In the genomic region with DNA sequence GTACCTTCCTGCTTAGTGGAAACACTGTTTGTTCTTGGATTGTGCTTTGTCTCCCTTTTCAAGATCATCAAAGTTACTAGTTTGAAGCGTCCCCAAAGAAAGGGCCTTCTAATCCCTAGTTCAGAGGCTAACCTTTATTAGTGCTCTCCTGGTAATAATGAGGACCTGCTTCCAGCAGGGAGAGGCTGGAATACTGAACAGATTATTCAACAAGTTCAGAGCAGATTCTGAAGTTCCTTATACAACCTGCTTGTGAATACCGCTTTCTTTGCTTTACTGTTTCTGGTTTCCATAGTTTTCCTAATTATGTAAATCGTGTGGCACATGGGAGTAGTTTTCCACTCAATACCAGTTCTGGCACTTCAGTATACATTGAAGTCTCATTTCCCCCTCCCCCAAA, we compare ENCODE assay signal across 21 mouse cellular contexts.
DNase-seq lines count a peak whose midpoint lies in the region; ATAC-seq and TF ChIP-seq lines count a peak whose summit lies in the region.
"Had no signal": no experiment of that assay in that cellular context is flagged by ENCODE, and none has a peak within 500 bp of the region (broad histone marks: within the 10 kb centered on the region; RNA-seq: fewer than 3 reads in every experiment).

No protein-coding gene starts in this region.

- no peak overlapping the region for H3K4me3 ChIP-seq in forebrain, embryonic 10.5 days
- H3K4me3 ChIP-seq in forebrain, embryonic 15.5 days, result no peak overlapping the region
- no peak overlapping the region for H3K4me3 ChIP-seq in midbrain, embryonic 11.5 days (ENCODE audit: low read depth, low read length)
- no peak overlapping the region for H3K4me3 ChIP-seq in midbrain, postnatal 0 days (ENCODE audit: low read depth, low read length)
- no peak overlapping the region for H3K4me3 ChIP-seq in forebrain, embryonic 14.5 days (ENCODE audit: low read depth, low read length)
- H3K4me3 ChIP-seq: embryonic facial prominence, embryonic 12.5 days; embryonic facial prominence, embryonic 15.5 days; hindbrain, embryonic 12.5 days; hindbrain, embryonic 15.5 days had no signal

- no peak overlapping the region for H3K4me2 ChIP-seq in forebrain, embryonic 15.5 days (replicated peaks)
- no peak overlapping the region for H3K4me2 ChIP-seq in midbrain, embryonic 11.5 days
- no peak overlapping the region for H3K4me2 ChIP-seq in midbrain, postnatal 0 days (ENCODE audit: low read depth, low read length, poor library complexity, severe bottlenecking)
- no peak overlapping the region for H3K4me2 ChIP-seq in forebrain, embryonic 14.5 days (ENCODE audit: low read length)
- H3K4me2 ChIP-seq: embryonic facial prominence, embryonic 12.5 days; embryonic facial prominence, embryonic 15.5 days; heart, embryonic 11.5 days; hindbrain, embryonic 12.5 days; hindbrain, embryonic 15.5 days had no signal

- ATAC-seq in forebrain, embryonic 15.5 days (replicated peaks), result no peak
- ATAC-seq in midbrain, embryonic 11.5 days (ENCODE audit: low FRiP score), result peak; percentile 45
- no peak for ATAC-seq in midbrain, postnatal 0 days (ENCODE audit: low FRiP score)
- ATAC-seq in forebrain, embryonic 14.5 days, result peak; percentile 45; the same call in 1 of the 2 replicates
- ATAC-seq: Patski had no signal

- no peak for TF ChIP-seq CTCF in midbrain, postnatal 0 days (IDR thresholded peaks at IDR 0.05)

- intact Hi-C loops in gastrocnemius, postnatal 36 days (cut with DNase I), result no loop called here

- no peak overlapping the region for H3K9ac ChIP-seq in forebrain, embryonic 15.5 days (replicated peaks)
- no peak overlapping the region for H3K9ac ChIP-seq in midbrain, embryonic 11.5 days (ENCODE audit: low read length)
- H3K9ac ChIP-seq in midbrain, postnatal 0 days (replicated peaks; ENCODE audit: low read length, poor library complexity, severe bottlenecking), result no peak overlapping the region
- no peak overlapping the region for H3K9ac ChIP-seq in forebrain, embryonic 14.5 days (ENCODE audit: low read length)
- H3K9ac ChIP-seq: embryonic facial prominence, embryonic 12.5 days; embryonic facial prominence, embryonic 15.5 days; hindbrain, embryonic 12.5 days; hindbrain, embryonic 15.5 days had no signal

- H3K36me3 ChIP-seq in forebrain, embryonic 10.5 days (replicated peaks), result no peaks in the 10 kb centered on the region
- H3K36me3 ChIP-seq in forebrain, embryonic 15.5 days, result no peaks in the 10 kb centered on the region
- H3K36me3 ChIP-seq in midbrain, embryonic 11.5 days (ENCODE audit: control insufficient read depth, insufficient read depth, low read length), result no peaks in the 10 kb centered on the region
- H3K36me3 ChIP-seq in midbrain, postnatal 0 days (ENCODE audit: insufficient read depth, low read length), result no peaks in the 10 kb centered on the region
- H3K36me3 ChIP-seq in forebrain, embryonic 14.5 days (ENCODE audit: control insufficient read depth, insufficient read depth, low read length), result no peaks in the 10 kb centered on the region
- H3K36me3 ChIP-seq: embryonic facial prominence, embryonic 12.5 days; embryonic facial prominence, embryonic 15.5 days; hindbrain, embryonic 12.5 days; hindbrain, embryonic 15.5 days had no signal

- H3K9me3 ChIP-seq in forebrain, embryonic 10.5 days, result no peaks in the 10 kb centered on the region
- no peaks in the 10 kb centered on the region for H3K9me3 ChIP-seq in forebrain, embryonic 15.5 days
- H3K9me3 ChIP-seq in midbrain, embryonic 11.5 days (ENCODE audit: control insufficient read depth, low read length), result no peaks in the 10 kb centered on the region
- no peaks in the 10 kb centered on the region for H3K9me3 ChIP-seq in midbrain, postnatal 0 days (ENCODE audit: low read length)
- no peaks in the 10 kb centered on the region for H3K9me3 ChIP-seq in forebrain, embryonic 14.5 days (replicated peaks; ENCODE audit: control insufficient read depth, low read length)
- H3K9me3 ChIP-seq: embryonic facial prominence, embryonic 12.5 days; embryonic facial prominence, embryonic 15.5 days; hindbrain, embryonic 12.5 days; hindbrain, embryonic 15.5 days had no signal

- peaks cover 65% of the 10 kb centered on the region for H3K4me1 ChIP-seq in forebrain, embryonic 10.5 days
- H3K4me1 ChIP-seq in forebrain, embryonic 15.5 days, result peaks cover 12% of the 10 kb centered on the region
- peaks cover 23% of the 10 kb centered on the region for H3K4me1 ChIP-seq in midbrain, embryonic 11.5 days (ENCODE audit: control insufficient read depth, insufficient read depth, low read length)
- no peaks in the 10 kb centered on the region for H3K4me1 ChIP-seq in midbrain, postnatal 0 days (ENCODE audit: insufficient read depth, low read length)
- H3K4me1 ChIP-seq in forebrain, embryonic 14.5 days (ENCODE audit: control insufficient read depth, insufficient read depth, low read length), result peaks cover 20% of the 10 kb centered on the region; the same call in 1 of the 2 replicates
- H3K4me1 ChIP-seq: embryonic facial prominence, embryonic 12.5 days; embryonic facial prominence, embryonic 15.5 days; hindbrain, embryonic 15.5 days had no signal

- peak overlapping the region; percentile 74 for H3K27ac ChIP-seq in forebrain, embryonic 10.5 days
- H3K27ac ChIP-seq in forebrain, embryonic 15.5 days (replicated peaks), result no peak overlapping the region
- no peak overlapping the region for H3K27ac ChIP-seq in midbrain, embryonic 11.5 days (ENCODE audit: low read depth, low read length)
- H3K27ac ChIP-seq in midbrain, postnatal 0 days (ENCODE audit: low read depth, low read length), result no peak overlapping the region
- H3K27ac ChIP-seq in forebrain, embryonic 14.5 days (ENCODE audit: low read depth, low read length), result peak overlapping the region; percentile 27; the same call in 1 of the 2 replicates
- H3K27ac ChIP-seq: embryonic facial prominence, embryonic 12.5 days; embryonic facial prominence, embryonic 15.5 days; hindbrain, embryonic 12.5 days; hindbrain, embryonic 15.5 days had no signal

- DNase-seq in forebrain, embryonic 10.5 days (ENCODE audit: extremely low spot score, low spot score), result no peak
- no peak for DNase-seq in midbrain, embryonic 11.5 days (ENCODE audit: low spot score, missing footprints)
- DNase-seq in midbrain, postnatal 0 days (ENCODE audit: low spot score), result no peak
- DNase-seq in forebrain, embryonic 14.5 days (ENCODE audit: low spot score), result peak; percentile 68
- DNase-seq in right cerebral cortex, postnatal 25 days, result no peak
- no peak for DNase-seq in gastrocnemius, postnatal 36 days
- DNase-seq: adrenal gland, postnatal 10 days; adrenal gland, postnatal 36 days; cerebellum, adult 11 months; cerebellum, adult 2 months; cerebellum, adult 9-11 months; cerebellum, postnatal 25 days; gastrocnemius, postnatal 10 days; heart, adult 11 months had no signal

- H3K27me3 ChIP-seq in forebrain, embryonic 10.5 days (ENCODE audit: poor library complexity, severe bottlenecking), result peaks cover 44% of the 10 kb centered on the region
- H3K27me3 ChIP-seq in forebrain, embryonic 15.5 days, result peaks cover 13% of the 10 kb centered on the region
- 0 out of 2 replicates have a peak, but pooled peaks cover 4% of the 10 kb centered on the region for H3K27me3 ChIP-seq in midbrain, embryonic 11.5 days (ENCODE audit: control insufficient read depth, insufficient read depth, low read length)
- no peaks in the 10 kb centered on the region for H3K27me3 ChIP-seq in midbrain, postnatal 0 days (ENCODE audit: insufficient read depth, low read length)
- H3K27me3 ChIP-seq in forebrain, embryonic 14.5 days (replicated peaks; ENCODE audit: control insufficient read depth, insufficient read depth, low read length), result no peaks in the 10 kb centered on the region
- H3K27me3 ChIP-seq: embryonic facial prominence, embryonic 12.5 days; embryonic facial prominence, embryonic 15.5 days had no signal

- 22% methylated on average over 3 of the region's 3 CpGs for WGBS in forebrain, embryonic 10.5 days
- 14% methylated on average over 3 of the region's 3 CpGs for WGBS in forebrain, embryonic 15.5 days
- 20% methylated on average over 3 of the region's 3 CpGs for WGBS in midbrain, embryonic 11.5 days
- 26% methylated on average over 3 of the region's 3 CpGs for WGBS in midbrain, postnatal 0 days
- 4% methylated on average over 3 of the region's 3 CpGs for WGBS in forebrain, embryonic 14.5 days

Comparison
In these comparisons a context has a peak if more than half of its experiments do, and no peak if none do; other contexts are left out.
1. H3K27ac ChIP-seq: peak in forebrain, embryonic 10.5 days (single experiment) and forebrain, embryonic 14.5 days (single experiment); none in forebrain, embryonic 15.5 days (single experiment), midbrain, embryonic 11.5 days (single experiment) and midbrain, postnatal 0 days (single experiment).
2. ATAC-seq: peak in midbrain, embryonic 11.5 days (single experiment) and forebrain, embryonic 14.5 days (single experiment); none in forebrain, embryonic 15.5 days (single experiment) and midbrain, postnatal 0 days (single experiment).